Mouse (Mus musculus): Measurements from ENCODE around the gene Zbtb4. TPM values are rescaled to one million over a fixed set of nuclear protein-coding genes. Genes with fewer than 3 reads are reported as not detected.

Gene Zbtb4
- polyA plus RNA-seq (2015; fragmentation: Nextera tagmentation; extraction: Ambion mirVana) = 3.9 and 4.3 TPM in 2 replicates

DNA sequence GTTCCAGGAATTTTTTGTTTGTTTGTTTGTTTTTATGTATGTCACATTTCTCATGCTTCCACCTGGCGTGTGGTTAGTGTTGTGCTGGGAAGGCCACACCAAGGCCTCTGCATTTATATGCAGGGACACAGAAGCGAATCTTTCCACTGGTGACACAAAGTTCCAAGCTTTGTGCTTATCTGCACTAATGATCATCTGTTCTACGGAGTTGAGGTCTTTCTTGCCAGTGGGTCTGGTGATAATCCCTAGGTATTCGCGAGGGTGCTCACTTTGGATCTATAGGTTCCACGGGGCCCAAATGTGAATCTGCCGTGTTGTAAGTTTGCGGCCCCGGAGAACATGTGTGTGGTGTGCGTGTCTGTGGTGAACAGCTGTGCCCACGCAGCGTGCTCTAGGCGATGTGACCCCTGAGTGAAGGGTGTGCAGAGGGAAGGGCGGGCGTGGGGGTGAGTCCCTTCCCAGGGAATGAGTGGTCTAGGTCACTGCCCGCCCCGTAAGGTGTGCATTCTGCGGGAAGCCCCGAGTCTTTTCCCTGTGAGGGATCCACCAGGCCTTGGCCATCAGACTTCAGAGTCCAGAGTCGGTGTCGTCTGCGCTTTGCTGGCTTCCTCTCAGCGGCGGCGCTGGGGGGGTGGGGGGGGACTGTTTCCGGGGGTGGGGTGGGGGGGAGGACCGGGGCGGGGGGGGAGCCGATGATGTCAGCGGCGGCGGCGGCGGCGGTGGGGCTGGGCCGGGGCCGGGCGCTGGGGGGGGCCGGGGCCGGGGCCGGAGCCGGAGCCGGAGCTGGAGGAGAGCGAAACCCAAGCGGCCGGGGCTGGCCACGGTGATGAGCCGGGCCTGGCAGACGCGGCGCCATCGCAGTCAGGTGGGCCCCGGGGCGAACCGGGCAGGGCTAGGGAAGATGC, at the start of gene Zbtb4:
Zbtb4 (plus strand) TSS at position 692 of the 905 bp plus-strand sequence.

DNA sequence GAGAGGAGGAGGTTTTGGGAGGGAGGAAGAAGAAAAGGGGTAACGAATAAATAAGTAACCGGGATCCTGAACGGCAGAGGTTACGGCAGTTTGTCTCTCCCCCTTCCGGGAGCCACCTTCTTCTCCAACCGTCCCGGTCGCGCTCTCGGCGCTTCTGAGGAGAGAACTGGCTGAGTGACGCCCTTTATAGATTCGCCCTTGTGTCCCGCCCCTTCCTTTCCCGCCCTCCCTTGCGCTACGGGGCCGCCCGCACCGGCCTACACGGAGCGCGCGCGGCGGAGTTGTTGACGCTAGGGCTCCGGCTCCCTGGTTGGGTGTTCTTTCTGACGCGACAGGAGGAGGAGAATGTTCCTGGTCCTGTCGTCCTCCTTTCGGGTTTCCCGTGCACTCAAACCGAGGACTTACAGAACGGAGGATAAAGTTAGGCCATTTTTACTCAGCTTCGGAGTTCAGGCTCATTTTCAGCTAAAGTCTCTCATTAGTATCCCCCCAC, 7.2 kb upstream of the Zbtb4 start, which contains the start of gene Polr2a:
Polr2a (minus strand) TSS at position 160 of the 493 bp plus-strand sequence.

DNA sequence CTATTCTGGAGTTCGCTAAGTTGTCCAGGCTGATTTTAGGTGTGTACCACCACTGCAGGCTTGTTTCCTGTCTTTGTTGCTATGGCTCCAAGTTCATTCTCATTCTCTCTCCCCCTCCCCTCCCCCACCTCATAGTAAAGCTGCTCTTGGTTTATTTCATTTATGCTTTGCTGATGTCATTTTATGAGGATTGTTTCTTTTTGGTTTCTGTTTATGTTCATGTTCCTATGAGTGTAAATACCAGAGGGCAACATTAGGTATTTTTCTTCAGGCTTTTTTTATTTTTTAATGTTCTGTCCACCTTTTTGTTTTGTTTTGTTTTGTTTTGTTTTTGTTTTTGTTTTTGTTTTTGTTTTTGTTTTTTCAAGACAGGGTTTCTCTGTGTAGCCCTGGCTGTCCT, 3.8 kb upstream of the Zbtb4 start, which contains the start of gene Slc35g3:
Slc35g3 (minus strand) TSS at position 101 of the 400 bp plus-strand sequence.

GRCm38 (mm10) chr11:69795168-69795982, 29.7 kb downstream of the Zbtb4 start, which contains the start of gene Chrnb1:
TSS of gene Chrnb1 (minus strand) at chr11:69795943.

GRCm38 (mm10) chr11:69801379-69801977, 35.8 kb downstream of the Zbtb4 start, which contains the start of gene Fgf11:
TSS of gene Fgf11 (minus strand) at chr11:69801857.

GRCm38 (mm10) chr11:69804972-69805909, 39.5 kb downstream of the Zbtb4 start, which contains the start of gene Tmem102:
TSS of gene Tmem102 (minus strand) at chr11:69805624.

GRCm38 (mm10) chr11:69815155-69815554, 49.4 kb downstream of the Zbtb4 start, which contains the start of gene Gm39566:
TSS of gene Gm39566 (minus strand) at chr11:69815298.

DNA sequence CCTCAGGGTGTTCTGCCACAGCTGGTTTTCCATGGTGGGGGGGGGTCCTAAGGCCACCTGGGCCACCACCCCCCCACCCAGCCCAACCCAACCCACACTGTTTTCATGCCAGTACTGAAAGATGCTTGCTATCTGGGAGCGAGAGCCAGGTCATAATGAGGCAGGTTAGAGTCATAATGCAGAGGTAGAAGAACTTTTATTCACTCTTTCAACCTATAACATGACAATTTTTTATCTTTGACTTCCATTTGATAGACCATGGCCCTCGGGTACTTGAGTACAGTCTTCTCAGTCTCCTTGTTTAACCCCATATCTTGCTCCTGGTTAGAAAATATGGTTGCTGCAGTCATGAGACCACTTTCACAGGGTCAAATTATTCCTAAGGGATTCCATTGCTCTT, 52.7 kb downstream of the Zbtb4 start, which contains the start of gene Spem2:
Spem2 (minus strand) TSS at position 101 of the 400 bp plus-strand sequence.

DNA sequence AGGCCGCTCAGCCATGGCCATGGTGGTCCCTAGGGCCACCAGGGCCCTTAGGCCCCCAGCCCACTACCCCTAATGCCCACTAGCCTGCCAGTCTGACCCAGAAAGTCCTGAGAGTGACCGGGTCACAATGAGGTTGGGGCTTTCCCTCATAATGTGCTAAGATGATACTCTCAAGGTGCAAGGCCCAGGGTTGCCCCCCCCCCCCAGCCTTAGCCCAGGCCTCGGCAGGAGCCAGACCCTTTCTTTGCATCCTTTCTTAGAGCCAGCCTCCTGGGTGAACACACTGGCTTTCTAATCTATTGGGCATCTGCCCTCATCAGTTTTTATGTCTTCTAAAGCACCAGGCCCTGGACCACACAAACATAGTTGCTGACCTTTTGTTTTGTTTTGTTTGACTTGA, 56.4 kb downstream of the Zbtb4 start, which contains the start of gene Spem1:
Spem1 (minus strand) TSS at position 101 of the 400 bp plus-strand sequence.

Other genes with a start within 250 kb of the Zbtb4 start
- 0.13 and 0.16 TPM in 2 replicates for gene Dnah2, start 216.8 kb upstream of the Zbtb4 start, polyA plus RNA-seq (2015; fragmentation: Nextera tagmentation; extraction: Ambion mirVana)
- gene Efnb3, start 205.7 kb upstream of the Zbtb4 start, polyA plus RNA-seq (2015; fragmentation: Nextera tagmentation; extraction: Ambion mirVana) = 3.4 and 3.7 TPM in 2 replicates
- gene Wrap53, start 185.7 kb upstream of the Zbtb4 start, polyA plus RNA-seq (2015; fragmentation: Nextera tagmentation; extraction: Ambion mirVana) = 8.2 and 8.8 TPM in 2 replicates
- 44.4 and 46.3 TPM in 2 replicates for gene Trp53, start 185.6 kb upstream of the Zbtb4 start, polyA plus RNA-seq (2015; fragmentation: Nextera tagmentation; extraction: Ambion mirVana)
- 13.2 and 14.4 TPM in 2 replicates for gene Atp1b2, start 160.0 kb upstream of the Zbtb4 start, polyA plus RNA-seq (2015; fragmentation: Nextera tagmentation; extraction: Ambion mirVana)
- not detected in 2 replicates for gene Shbg, start 148.0 kb upstream of the Zbtb4 start, polyA plus RNA-seq (2015; fragmentation: Nextera tagmentation; extraction: Ambion mirVana)
- gene Sat2, start 143.9 kb upstream of the Zbtb4 start, polyA plus RNA-seq (2015; fragmentation: Nextera tagmentation; extraction: Ambion mirVana) = 19.2 and 22.9 TPM in 2 replicates
- gene Fxr2, start 132.9 kb upstream of the Zbtb4 start, polyA plus RNA-seq (2015; fragmentation: Nextera tagmentation; extraction: Ambion mirVana) = 12.5 and 13.6 TPM in 2 replicates
- gene Sox15, start 110.6 kb upstream of the Zbtb4 start, polyA plus RNA-seq (2015; fragmentation: Nextera tagmentation; extraction: Ambion mirVana) = 3.2 and 7.1 TPM in 2 replicates
- gene Mpdu1, start 103.3 kb upstream of the Zbtb4 start, polyA plus RNA-seq (2015; fragmentation: Nextera tagmentation; extraction: Ambion mirVana) = 33.5 and 41.2 TPM in 2 replicates
- 27.9 and 48.1 TPM in 2 replicates for gene Cd68, start 99.8 kb upstream of the Zbtb4 start, polyA plus RNA-seq (2015; fragmentation: Nextera tagmentation; extraction: Ambion mirVana)
- gene Eif4a1, start 93.5 kb upstream of the Zbtb4 start, polyA plus RNA-seq (2015; fragmentation: Nextera tagmentation; extraction: Ambion mirVana) = 378 and 433 TPM in 2 replicates
- 46.3 and 49.8 TPM in 2 replicates for gene Senp3, start 83.8 kb upstream of the Zbtb4 start, polyA plus RNA-seq (2015; fragmentation: Nextera tagmentation; extraction: Ambion mirVana)
- 0.47 and 0.62 TPM in 2 replicates for gene Tnfsf13, start 80.1 kb upstream of the Zbtb4 start, polyA plus RNA-seq (2015; fragmentation: Nextera tagmentation; extraction: Ambion mirVana)
- 17.2 and 17.8 TPM in 2 replicates for gene Tnfsf12, start 70.1 kb upstream of the Zbtb4 start, polyA plus RNA-seq (2015; fragmentation: Nextera tagmentation; extraction: Ambion mirVana)
- 4.7 and 5.4 TPM in 2 replicates for gene Tnfsfm13, start 69.8 kb upstream of the Zbtb4 start, polyA plus RNA-seq (2015; fragmentation: Nextera tagmentation; extraction: Ambion mirVana)
- gene Polr2a, start 7.3 kb upstream of the Zbtb4 start, polyA plus RNA-seq (2015; fragmentation: Nextera tagmentation; extraction: Ambion mirVana) = 9.3 and 10.3 TPM in 2 replicates
- gene Slc35g3, start 3.9 kb upstream of the Zbtb4 start, polyA plus RNA-seq (2015; fragmentation: Nextera tagmentation; extraction: Ambion mirVana) = not detected in 2 replicates
- gene Chrnb1, start 30.0 kb downstream of the Zbtb4 start, polyA plus RNA-seq (2015; fragmentation: Nextera tagmentation; extraction: Ambion mirVana) = 5.9 and 6.9 TPM in 2 replicates
- 0.78 and 0.86 TPM in 2 replicates for gene Fgf11, start 35.9 kb downstream of the Zbtb4 start, polyA plus RNA-seq (2015; fragmentation: Nextera tagmentation; extraction: Ambion mirVana)
- gene Tmem102, start 39.7 kb downstream of the Zbtb4 start, polyA plus RNA-seq (2015; fragmentation: Nextera tagmentation; extraction: Ambion mirVana) = 13.7 TPM in 2 replicates
- not detected in 2 replicates for gene Gm39566, start 49.4 kb downstream of the Zbtb4 start, polyA plus RNA-seq (2015; fragmentation: Nextera tagmentation; extraction: Ambion mirVana)
- gene Spem2, start 52.6 kb downstream of the Zbtb4 start, polyA plus RNA-seq (2015; fragmentation: Nextera tagmentation; extraction: Ambion mirVana) = not detected in 2 replicates
- gene Spem1, start 56.3 kb downstream of the Zbtb4 start, polyA plus RNA-seq (2015; fragmentation: Nextera tagmentation; extraction: Ambion mirVana) = 0.25 TPM in 1 of 2 replicates, not detected in the other
- 3.0 and 3.5 TPM in 2 replicates for gene Nlgn2, start 71.9 kb downstream of the Zbtb4 start, polyA plus RNA-seq (2015; fragmentation: Nextera tagmentation; extraction: Ambion mirVana)
- 421 and 430 TPM in 2 replicates for gene Tmem256, start 72.6 kb downstream of the Zbtb4 start, polyA plus RNA-seq (2015; fragmentation: Nextera tagmentation; extraction: Ambion mirVana)
- 94.6 and 111 TPM in 2 replicates for gene Plscr3, start 80.5 kb downstream of the Zbtb4 start, polyA plus RNA-seq (2015; fragmentation: Nextera tagmentation; extraction: Ambion mirVana)
- gene Tnk1, start 92.8 kb downstream of the Zbtb4 start, polyA plus RNA-seq (2015; fragmentation: Nextera tagmentation; extraction: Ambion mirVana) = 6.2 and 6.4 TPM in 2 replicates
- gene Tmem95, start 112.1 kb downstream of the Zbtb4 start, polyA plus RNA-seq (2015; fragmentation: Nextera tagmentation; extraction: Ambion mirVana) = not detected in 2 replicates
- gene Kctd11, start 115.5 kb downstream of the Zbtb4 start, polyA plus RNA-seq (2015; fragmentation: Nextera tagmentation; extraction: Ambion mirVana) = 9.2 and 10.3 TPM in 2 replicates
- 0.14 and 0.47 TPM in 2 replicates for gene Acap1, start 129.6 kb downstream of the Zbtb4 start, polyA plus RNA-seq (2015; fragmentation: Nextera tagmentation; extraction: Ambion mirVana)
- gene 2810408A11Rik, start 135.1 kb downstream of the Zbtb4 start, polyA plus RNA-seq (2015; fragmentation: Nextera tagmentation; extraction: Ambion mirVana) = 2.4 and 2.8 TPM in 2 replicates
- 3.3 and 4.0 TPM in 2 replicates for gene Neurl4, start 135.2 kb downstream of the Zbtb4 start, polyA plus RNA-seq (2015; fragmentation: Nextera tagmentation; extraction: Ambion mirVana)
- gene Gps2, start 148.0 kb downstream of the Zbtb4 start, polyA plus RNA-seq (2015; fragmentation: Nextera tagmentation; extraction: Ambion mirVana) = 40.4 and 40.8 TPM in 2 replicates
- 1,055 and 1,123 TPM in 2 replicates for gene Eif5a, start 156.0 kb downstream of the Zbtb4 start, polyA plus RNA-seq (2015; fragmentation: Nextera tagmentation; extraction: Ambion mirVana)
- gene Ybx2, start 169.9 kb downstream of the Zbtb4 start, polyA plus RNA-seq (2015; fragmentation: Nextera tagmentation; extraction: Ambion mirVana) = 0.54 and 1.3 TPM in 2 replicates
- gene Slc2a4, start 182.3 kb downstream of the Zbtb4 start, polyA plus RNA-seq (2015; fragmentation: Nextera tagmentation; extraction: Ambion mirVana) = 181 and 186 TPM in 2 replicates
- gene Cldn7, start 198.9 kb downstream of the Zbtb4 start, polyA plus RNA-seq (2015; fragmentation: Nextera tagmentation; extraction: Ambion mirVana) = 61.3 and 78.2 TPM in 2 replicates
- 17.5 and 18.5 TPM in 2 replicates for gene Ctdnep1, start 215.2 kb downstream of the Zbtb4 start, polyA plus RNA-seq (2015; fragmentation: Nextera tagmentation; extraction: Ambion mirVana)
- 83.8 and 90.4 TPM in 2 replicates for gene Elp5, start 216.6 kb downstream of the Zbtb4 start, polyA plus RNA-seq (2015; fragmentation: Nextera tagmentation; extraction: Ambion mirVana)
- gene Gabarap, start 225.2 kb downstream of the Zbtb4 start, polyA plus RNA-seq (2015; fragmentation: Nextera tagmentation; extraction: Ambion mirVana) = 483 and 506 TPM in 2 replicates
- 46.2 and 46.3 TPM in 2 replicates for gene Phf23, start 229.9 kb downstream of the Zbtb4 start, polyA plus RNA-seq (2015; fragmentation: Nextera tagmentation; extraction: Ambion mirVana)
- 13.4 and 13.8 TPM in 2 replicates for gene Dvl2, start 234.7 kb downstream of the Zbtb4 start, polyA plus RNA-seq (2015; fragmentation: Nextera tagmentation; extraction: Ambion mirVana)
- gene Acadvl, start 249.5 kb downstream of the Zbtb4 start, polyA plus RNA-seq (2015; fragmentation: Nextera tagmentation; extraction: Ambion mirVana) = 89.2 and 94.2 TPM in 2 replicates

Measured in urinary bladder, postnatal 0 days (tissue).